In the genomic region with DNA sequence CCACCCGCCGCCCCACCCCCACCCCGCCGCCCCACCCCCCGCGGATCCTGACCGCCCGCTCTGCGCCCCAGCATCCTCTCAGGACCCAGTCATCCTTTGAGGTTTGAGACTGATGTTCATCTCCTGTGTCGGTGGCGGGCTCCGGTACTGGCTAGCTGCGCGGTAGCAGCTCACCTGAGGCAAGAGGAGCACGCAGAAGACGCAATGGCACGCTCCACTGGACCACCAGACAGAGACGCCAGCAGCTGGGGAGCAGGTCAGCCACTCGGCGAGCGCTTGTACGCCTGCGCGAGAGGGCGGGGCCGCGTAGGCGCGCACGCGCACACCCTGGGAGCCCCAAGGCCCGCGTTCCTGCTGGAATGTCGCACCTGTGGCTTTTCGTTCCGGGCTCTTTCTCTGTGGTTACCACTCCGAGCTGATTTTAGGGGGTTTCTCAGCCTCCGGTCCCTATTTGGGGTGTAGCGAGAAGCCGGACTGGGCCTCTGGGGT, we compare ENCODE assay signal across 8 mouse cellular contexts. TPM values are rescaled to one million over a fixed set of nuclear protein-coding genes. Genes with fewer than 3 reads are reported as not detected.
DNase-seq lines count a peak whose midpoint lies in the region; ATAC-seq and TF ChIP-seq lines count a peak whose summit lies in the region.

A gene (plus strand): TSS at position 305 of the 489 bp plus-strand sequence.

- H3K4me3 ChIP-seq in heart, embryonic 12.5 days, result peak within 1 kb of the TSS; percentile 83
- peak within 1 kb of the TSS; percentile 84 for H3K4me3 ChIP-seq in kidney, postnatal 0 days (replicated peaks; ENCODE audit: low read depth, low read length)
- peak within 1 kb of the TSS; percentile 92 for H3K4me3 ChIP-seq in liver, embryonic 11.5 days (ENCODE audit: low read depth, low read length)
- H3K4me3 ChIP-seq in stomach, embryonic 14.5 days (ENCODE audit: low read depth, low read length), result peak within 1 kb of the TSS; percentile 89

- H3K27ac ChIP-seq in heart, embryonic 12.5 days (ENCODE audit: poor library complexity, severe bottlenecking), result peak within 1 kb of the TSS; percentile 67
- peak within 1 kb of the TSS; percentile 91 for H3K27ac ChIP-seq in kidney, postnatal 0 days
- H3K27ac ChIP-seq in liver, embryonic 11.5 days (ENCODE audit: low read depth, low read length), result peak within 1 kb of the TSS; percentile 71
- H3K27ac ChIP-seq in stomach, embryonic 14.5 days (ENCODE audit: low read length), result peak within 1 kb of the TSS; percentile 63

- peak; percentile 94 for ATAC-seq in erythroblast, adult 5-6 weeks (replicated peaks; ENCODE audit: low FRiP score, poor library complexity, severe bottlenecking)
- ATAC-seq in heart, embryonic 12.5 days (ENCODE audit: insufficient number of reproducible peaks, low FRiP score), result peak; percentile 95
- ATAC-seq in kidney, postnatal 0 days (replicated peaks; ENCODE audit: low FRiP score, low read depth), result peak; percentile 93
- peak; percentile 95 for ATAC-seq in liver, embryonic 11.5 days (replicated peaks; ENCODE audit: low FRiP score)
- peak; percentile 90 for ATAC-seq in stomach, embryonic 14.5 days (ENCODE audit: insufficient number of reproducible peaks, insufficient read depth, low FRiP score, low read depth)

- H3K36me3 ChIP-seq in heart, embryonic 12.5 days, result peaks cover 44% of the 10 kb centered on the region
- peaks cover 13% of the 10 kb centered on the region for H3K36me3 ChIP-seq in kidney, postnatal 0 days (ENCODE audit: insufficient read depth, low read length)
- peaks cover 17% of the 10 kb centered on the region for H3K36me3 ChIP-seq in liver, embryonic 11.5 days (ENCODE audit: control insufficient read depth, insufficient read depth, low read length)
- peaks cover 16% of the 10 kb centered on the region for H3K36me3 ChIP-seq in stomach, embryonic 14.5 days (ENCODE audit: control insufficient read depth, insufficient read depth, low read length)

- H3K4me2 ChIP-seq in heart, embryonic 12.5 days, result peak within 1 kb of the TSS; percentile 91
- peak within 1 kb of the TSS; percentile 88 for H3K4me2 ChIP-seq in kidney, postnatal 0 days (ENCODE audit: low read length)
- H3K4me2 ChIP-seq in liver, embryonic 11.5 days, result peak within 1 kb of the TSS; percentile 96
- peak within 1 kb of the TSS; percentile 90 for H3K4me2 ChIP-seq in stomach, embryonic 14.5 days (replicated peaks; ENCODE audit: low read depth, low read length)

- peaks cover 20% of the 10 kb centered on the region for H3K4me1 ChIP-seq in heart, embryonic 12.5 days (replicated peaks)
- peaks cover 13% of the 10 kb centered on the region for H3K4me1 ChIP-seq in kidney, postnatal 0 days (replicated peaks; ENCODE audit: insufficient read depth, low read length)
- H3K4me1 ChIP-seq in liver, embryonic 11.5 days (replicated peaks; ENCODE audit: control insufficient read depth, insufficient read depth, low read length), result peaks cover 17% of the 10 kb centered on the region
- H3K4me1 ChIP-seq in stomach, embryonic 14.5 days (ENCODE audit: control insufficient read depth, insufficient read depth, low read length), result peaks cover 5% of the 10 kb centered on the region

- no peak for TF ChIP-seq CTCF in kidney, postnatal 0 days (IDR thresholded peaks at IDR 0.05; ENCODE audit: low read depth)

- H3K27me3 ChIP-seq in heart, embryonic 12.5 days (replicated peaks), result no peaks in the 10 kb centered on the region
- no peaks in the 10 kb centered on the region for H3K27me3 ChIP-seq in kidney, postnatal 0 days (ENCODE audit: insufficient read depth, low read length)
- H3K27me3 ChIP-seq in liver, embryonic 11.5 days (replicated peaks; ENCODE audit: control insufficient read depth, insufficient read depth, low read length), result no peaks in the 10 kb centered on the region
- H3K27me3 ChIP-seq in stomach, embryonic 14.5 days (ENCODE audit: control insufficient read depth, insufficient read depth, low read length), result no peaks in the 10 kb centered on the region

- no peaks in the 10 kb centered on the region for H3K9me3 ChIP-seq in heart, embryonic 12.5 days (replicated peaks)
- no peaks in the 10 kb centered on the region for H3K9me3 ChIP-seq in kidney, postnatal 0 days (replicated peaks; ENCODE audit: low read length)
- no peaks in the 10 kb centered on the region for H3K9me3 ChIP-seq in liver, embryonic 11.5 days (ENCODE audit: control insufficient read depth, low read length)
- no peaks in the 10 kb centered on the region for H3K9me3 ChIP-seq in stomach, embryonic 14.5 days (ENCODE audit: control insufficient read depth, low read depth, low read length)

- peak within 1 kb of the TSS; percentile 90 for H3K9ac ChIP-seq in heart, embryonic 12.5 days
- H3K9ac ChIP-seq in kidney, postnatal 0 days (ENCODE audit: low read depth, low read length), result peak within 1 kb of the TSS; percentile 86
- peak within 1 kb of the TSS; percentile 92 for H3K9ac ChIP-seq in liver, embryonic 11.5 days (ENCODE audit: low read depth, low read length)
- H3K9ac ChIP-seq in stomach, embryonic 14.5 days (replicated peaks; ENCODE audit: low read depth, low read length), result peak within 1 kb of the TSS; percentile 64

- WGBS in heart, embryonic 12.5 days, result 0% methylated on average over 31 of the region's 40 CpGs
- under 1% methylated on average over 37 of the region's 40 CpGs for WGBS in kidney, postnatal 0 days
- under 1% methylated on average over 34 of the region's 40 CpGs for WGBS in liver, embryonic 11.5 days
- 1% methylated on average over 38 of the region's 40 CpGs for WGBS in stomach, embryonic 14.5 days

- DNase-seq in B cell, adult 2 months, result peak; percentile 91 to 93
- DNase-seq in brain, adult 2 months (ENCODE audit: low read depth, low spot score), result peak; percentile 96
- peak; percentile 90 for DNase-seq in kidney, postnatal 0 days (ENCODE audit: low spot score)
- peak; percentile 91 for DNase-seq in liver, embryonic 11.5 days (ENCODE audit: low spot score)
- DNase-seq in naive thymus-derived CD4-positive, alpha-beta T cell, adult 2 months (ENCODE audit: low read depth), result peak; percentile 86

RNA-seq across cellular contexts. Expression of the gene that starts here (rescaled TPM):
- 0.38 and 2.1 TPM in 2 replicates for total RNA-seq in erythroblast, adult 5-6 weeks (2015; ENCODE audit: low replicate concordance)
- 0.70 and 1.7 TPM in 2 replicates for total RNA-seq in erythroblast, adult 5-6 weeks (2017; ENCODE audit: low replicate concordance)
- 11.7 and 13.1 TPM in 2 replicates for polyA plus RNA-seq in heart, embryonic 12.5 days (2016; fragmentation: Nextera tagmentation; extraction: Ambion mirVana)
- 9.2 and 9.4 TPM in 2 replicates for polyA plus RNA-seq in kidney, postnatal 0 days (2015; fragmentation: Nextera tagmentation; extraction: Ambion mirVana)
- polyA plus RNA-seq in liver, embryonic 11.5 days (2014; fragmentation: Nextera tagmentation; extraction: Ambion mirVana), result 10.8 and 12.7 TPM in 2 replicates
- 11.2 and 12.6 TPM in 2 replicates for polyA plus RNA-seq in stomach, embryonic 14.5 days (2014; fragmentation: Nextera tagmentation; extraction: Ambion mirVana)

Comparison
In these comparisons a context has a peak if more than half of its experiments do, and no peak if none do; other contexts are left out.
1. Peak in every context shown above with its lines: DNase-seq, ATAC-seq, H3K4me3 ChIP-seq and H3K27ac ChIP-seq.